Mouse (Mus musculus) cerebellum, adult 2 months (tissue): ENCODE measurements around the gene Sat2.

Source experiments
- CTCF ChIP-seq: fragments of 200-500 bp; IDR thresholded peaks from 2 replicates; pipeline ENCODE4 v1.5.1; 2011; ENCODE audit warnings: low read depth, mild to moderate bottlenecking, control low read depth, low read length, moderate library complexity, borderline replicate concordance; ENCODE audit not compliant: insufficient read depth
- POLR2A ChIP-seq: fragments of 200-500 bp; IDR thresholded peaks from 2 replicates; pipeline ENCODE4 v1.6.1; 2011; ENCODE audit warnings: low read length, control low read depth, borderline replicate concordance; ENCODE audit not compliant: insufficient read depth

DNA sequence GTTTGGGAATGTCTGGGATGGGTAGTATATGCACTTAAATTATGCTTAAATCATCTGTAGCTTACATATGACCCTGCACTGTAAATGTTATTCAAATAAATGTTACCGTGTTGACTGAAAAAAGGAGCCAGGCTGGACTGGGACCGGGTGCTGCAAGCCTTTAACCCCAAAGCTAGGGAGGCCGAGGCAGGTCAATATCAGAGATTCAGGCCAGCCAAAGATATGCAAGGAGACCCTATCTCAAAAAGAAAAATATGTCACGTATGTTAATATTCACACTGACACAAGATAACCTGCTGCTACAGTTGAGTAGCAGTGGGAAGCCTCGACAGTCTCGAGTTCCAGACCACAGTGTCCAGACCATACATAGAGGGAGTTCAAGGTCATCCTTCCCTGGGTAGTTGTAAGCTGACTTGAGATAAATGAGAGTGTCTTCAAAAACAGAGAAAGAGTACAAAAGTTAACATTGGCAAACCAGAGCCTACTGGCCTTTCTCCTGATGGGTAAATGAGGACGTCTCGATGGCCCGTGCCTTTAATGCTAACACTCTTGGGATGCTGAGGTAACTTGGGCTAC is 39.5 kb upstream of the Sat2 start:
- TF ChIP-seq POLR2A (no peak), CTCF (no peak)
